Mouse (Mus musculus) gastrocnemius, postnatal 36 days (tissue): ENCODE measurements at regions not wholly inside any gene's neighbourhood (a gene's known extent, or its start where the extent isn't known, plus 50 kb on each side); places are given as distances from the start of the nearest gene placed in this dataset.
"Not testable (repeated sequence)": the region's sequence is repeated elsewhere in the genome, so short reads cannot be mapped to it uniquely, and the experiment has no call there.

ENCODE experiments used
- DNase-seq, 2 experiments: peaks; one replicate each; pipeline ENCODE4 v3.0.0; 2022
- intact Hi-C: fragments of 180-260 bp; cut with DNase I; formaldehyde crosslinking; loops from one replicate; pipeline ENCODE4 v1.15.1; 2025

DNA sequence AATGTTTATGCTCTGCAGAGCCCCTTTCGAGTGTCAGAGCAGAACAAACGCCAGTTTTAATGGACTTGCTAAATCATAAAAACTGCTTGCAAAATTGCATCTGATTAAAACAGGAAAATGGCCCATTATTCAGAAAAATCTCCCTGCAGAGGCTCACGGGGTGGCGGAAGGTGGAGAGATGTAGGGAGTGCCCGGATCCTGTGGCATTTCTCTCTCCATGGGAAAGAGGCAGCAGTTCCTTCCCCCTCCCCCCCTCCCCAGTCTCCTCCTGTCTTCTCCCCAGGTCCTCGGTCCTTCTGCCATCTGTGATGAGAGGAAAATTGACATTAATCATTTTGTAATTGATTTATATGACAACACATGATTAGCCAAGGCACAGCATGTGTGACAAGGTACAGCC is 195.6 kb downstream of the Trim29 start:
- no peak for DNase-seq
- intact Hi-C loops: no loop called here

DNA sequence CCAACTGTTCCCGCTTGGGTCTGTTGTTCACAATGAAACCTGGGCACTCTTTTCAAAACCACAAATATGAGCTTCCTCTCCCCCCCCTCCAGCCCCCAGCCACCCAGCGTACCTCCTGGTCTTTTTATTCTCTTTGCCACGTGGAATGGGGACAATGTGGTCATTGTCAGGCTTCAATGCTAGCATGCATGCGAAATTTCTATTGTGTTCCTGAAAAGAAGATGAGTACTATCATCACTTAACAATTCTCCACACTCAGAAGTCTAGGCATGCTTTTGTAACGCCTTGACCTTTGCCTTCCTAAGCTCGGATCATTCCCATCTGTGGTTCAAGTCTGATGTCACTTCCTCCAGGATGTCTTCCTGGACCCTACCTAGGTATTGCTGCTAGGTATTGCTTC is 202.2 kb downstream of the Trim29 start:
- intact Hi-C loops: no loop called here

DNA sequence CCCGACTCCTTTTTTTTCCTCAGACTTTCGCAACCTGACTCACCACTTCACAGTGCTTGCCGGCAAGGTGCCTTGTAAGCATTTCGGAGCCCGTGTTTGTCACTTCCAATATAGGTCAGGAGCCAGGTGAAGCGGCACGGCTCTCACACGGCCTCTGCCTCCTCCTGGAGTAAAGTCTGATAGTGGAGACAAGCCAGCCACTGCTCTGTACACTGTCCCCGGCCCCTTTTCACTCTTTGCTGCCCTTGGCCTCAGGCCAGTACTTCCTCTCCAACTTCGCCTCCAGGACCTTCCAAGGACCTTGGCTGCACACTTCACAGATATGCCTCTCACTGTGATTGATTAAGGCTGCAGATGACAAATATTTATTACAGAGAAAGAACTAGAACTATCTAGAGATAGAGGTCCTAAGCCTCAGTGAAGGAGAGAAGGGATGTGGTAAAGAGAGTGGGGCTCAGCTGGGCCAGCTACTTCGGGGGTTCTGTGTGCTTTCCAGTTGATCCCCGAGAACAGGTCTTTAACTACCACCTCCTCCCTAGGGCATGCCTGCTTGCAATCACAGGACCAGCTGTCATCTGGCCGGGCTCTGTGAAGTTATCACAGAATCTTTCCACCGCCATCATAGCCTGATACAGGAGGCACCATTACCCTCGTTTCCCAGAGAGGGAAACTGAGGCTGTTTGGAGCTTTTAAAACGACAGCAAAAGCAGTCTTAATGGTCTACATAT is 204.2 kb downstream of the Trim29 start:
- no peak for DNase-seq
- intact Hi-C loops: no loop called here

More for the DNA sequence above, 202.2 kb downstream of the Trim29 start:
- no peak for DNase-seq

DNA sequence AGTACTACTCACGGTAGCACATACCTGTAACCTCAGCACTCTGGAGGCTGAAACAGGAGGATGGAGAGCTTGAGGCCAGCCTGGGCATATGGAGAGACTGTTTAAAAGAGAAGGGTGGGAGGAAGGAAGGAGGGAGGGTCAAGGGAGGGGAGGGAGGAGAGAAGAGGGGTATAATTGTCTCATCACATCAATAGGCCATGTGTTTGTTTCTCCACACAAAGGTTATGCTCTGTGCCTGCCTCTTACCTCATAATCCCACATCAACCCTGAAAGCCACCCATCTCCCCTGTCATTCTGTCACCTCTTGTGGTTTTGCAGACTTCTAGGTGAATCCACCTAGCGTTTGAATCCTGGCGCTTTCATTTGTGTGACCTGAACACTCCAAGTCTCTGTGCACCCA is 210.3 kb downstream of the Trim29 start:
- DNase-seq: no peak
- intact Hi-C loops: no loop called here

DNA sequence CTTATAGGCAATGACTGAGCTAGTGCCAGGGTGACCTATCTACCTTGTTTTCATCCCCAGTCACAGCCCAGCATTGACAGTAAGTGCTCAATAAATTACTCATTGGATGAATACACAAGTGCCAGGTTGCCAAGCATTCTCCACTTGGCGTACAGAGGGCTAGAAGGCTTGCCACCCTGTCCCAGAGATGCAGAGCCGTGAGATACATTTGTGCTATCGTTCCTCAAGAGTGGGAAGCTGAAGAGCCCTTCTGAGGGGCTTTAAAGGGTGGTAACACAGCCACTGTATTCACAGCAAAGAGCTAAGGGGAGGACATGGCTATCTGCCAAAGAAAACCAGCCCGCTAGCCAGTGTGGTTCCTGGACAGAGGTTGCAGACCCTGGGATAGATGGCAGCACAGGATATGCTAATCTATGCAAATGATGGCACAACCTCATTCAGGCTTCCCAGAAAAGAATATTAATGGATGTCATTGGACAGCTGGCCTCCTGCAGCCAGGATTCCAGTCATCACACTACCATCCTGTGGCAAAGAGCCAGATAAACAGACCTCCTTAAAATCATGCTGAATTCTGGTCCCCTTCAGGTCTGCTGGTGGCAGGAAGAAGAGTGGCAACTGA is 214.4 kb downstream of the Trim29 start:
- intact Hi-C loops: no loop called here
- DNase-seq: no peak

DNA sequence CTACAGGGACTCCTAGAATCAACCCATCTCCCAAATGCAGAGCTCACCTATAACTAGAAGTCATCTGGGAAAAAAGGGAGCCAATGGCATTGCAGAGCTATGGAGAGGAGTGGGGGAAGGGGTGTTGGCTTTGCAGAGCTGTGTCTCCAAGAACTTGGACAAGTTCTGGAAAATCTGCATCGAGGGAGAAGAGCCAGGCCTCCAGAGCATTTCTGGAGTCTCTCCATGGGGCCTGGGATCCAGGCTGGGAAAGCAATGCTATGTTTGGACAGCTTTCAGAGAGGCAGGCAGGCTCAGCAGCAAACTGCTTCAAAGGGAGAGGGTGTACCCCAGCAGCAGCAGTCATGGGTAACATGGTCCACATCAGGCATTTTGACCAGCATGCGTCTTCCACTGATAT is 211.6 kb upstream of the Nectin1 start:
- intact Hi-C loops: no loop called here
- DNase-seq: no peak

DNA sequence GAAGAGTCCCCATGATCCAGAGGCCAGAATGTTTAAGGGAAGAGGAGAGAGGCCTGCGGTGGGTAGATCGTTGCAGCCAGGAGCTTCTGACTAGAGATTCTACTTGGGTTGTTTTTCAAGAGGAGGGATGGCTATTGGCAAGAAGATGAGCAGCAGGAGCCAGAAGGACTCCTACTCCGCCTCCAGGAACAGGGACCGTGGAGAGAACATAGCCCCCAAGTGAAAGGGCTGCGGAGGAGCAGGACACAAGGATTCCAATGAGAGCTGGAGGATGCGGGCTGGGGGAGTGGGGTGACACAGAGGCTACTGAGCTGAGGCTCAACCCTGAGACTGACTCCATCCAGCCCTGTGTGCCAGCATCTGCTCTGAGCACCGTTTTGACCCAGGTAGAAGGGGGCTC is 207.8 kb upstream of the Nectin1 start:
- no peak for DNase-seq
- intact Hi-C loops: no loop called here

DNA sequence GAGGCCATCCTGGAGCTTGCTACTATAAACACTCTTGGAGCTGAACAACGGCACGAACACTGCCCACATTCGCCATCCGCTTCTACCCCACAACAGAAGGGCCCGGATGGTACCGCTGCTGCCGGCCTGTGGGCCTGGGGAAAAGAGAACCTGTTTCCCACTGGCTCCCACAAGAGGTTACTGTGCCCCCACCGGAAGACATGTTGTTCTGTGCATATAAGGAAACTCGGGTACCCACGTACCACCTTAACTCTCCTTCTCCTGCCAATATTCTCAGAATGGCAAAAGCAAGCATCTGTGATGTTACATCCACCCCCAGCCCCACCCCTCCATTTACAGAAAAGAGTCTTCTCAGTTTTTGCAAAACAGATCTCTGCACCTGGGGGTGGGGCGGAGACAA is 206.7 kb upstream of the Nectin1 start:
- DNase-seq: no peak
- intact Hi-C loops: no loop called here

DNA sequence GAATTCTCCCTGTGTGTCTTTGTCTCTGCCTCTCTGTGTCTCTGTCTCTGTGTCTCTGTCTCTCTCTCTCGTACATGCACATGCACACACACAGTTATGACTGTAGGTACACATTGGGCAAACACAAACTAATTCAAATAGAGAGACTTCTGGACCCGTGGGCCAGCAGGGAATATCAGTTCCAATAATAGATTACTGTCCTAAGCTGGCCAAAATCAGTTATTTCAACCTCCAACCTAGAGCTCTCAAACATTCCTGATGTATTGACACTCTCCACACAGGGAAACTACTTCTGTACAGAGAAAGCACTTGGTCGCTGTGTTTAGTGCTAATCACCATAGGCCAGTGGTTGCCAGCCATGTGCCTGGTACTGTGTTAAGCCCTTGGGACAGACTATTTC is 203.7 kb upstream of the Nectin1 start:
- intact Hi-C loops: no loop called here
- no peak for DNase-seq

DNA sequence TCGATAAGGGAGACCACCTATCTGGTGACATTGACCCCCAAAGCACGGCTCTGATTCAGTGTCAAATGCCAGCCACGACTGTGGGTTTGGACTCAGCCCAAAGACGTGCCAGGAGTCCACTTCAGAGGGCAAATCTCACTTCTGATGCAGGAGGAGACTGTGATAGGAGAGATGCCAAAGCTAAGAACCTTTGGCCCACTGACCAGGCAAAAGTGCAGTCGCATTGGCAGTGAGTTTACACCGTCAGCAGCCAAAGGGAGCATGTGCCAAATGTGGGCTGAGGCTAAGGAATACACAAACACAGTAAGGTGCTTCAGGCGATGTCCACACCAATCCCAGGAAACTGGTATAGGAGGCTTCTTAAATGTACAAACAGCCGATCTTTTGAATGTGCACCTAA is 202.6 kb upstream of the Nectin1 start:
- intact Hi-C loops: no loop called here
- no peak for DNase-seq

DNA sequence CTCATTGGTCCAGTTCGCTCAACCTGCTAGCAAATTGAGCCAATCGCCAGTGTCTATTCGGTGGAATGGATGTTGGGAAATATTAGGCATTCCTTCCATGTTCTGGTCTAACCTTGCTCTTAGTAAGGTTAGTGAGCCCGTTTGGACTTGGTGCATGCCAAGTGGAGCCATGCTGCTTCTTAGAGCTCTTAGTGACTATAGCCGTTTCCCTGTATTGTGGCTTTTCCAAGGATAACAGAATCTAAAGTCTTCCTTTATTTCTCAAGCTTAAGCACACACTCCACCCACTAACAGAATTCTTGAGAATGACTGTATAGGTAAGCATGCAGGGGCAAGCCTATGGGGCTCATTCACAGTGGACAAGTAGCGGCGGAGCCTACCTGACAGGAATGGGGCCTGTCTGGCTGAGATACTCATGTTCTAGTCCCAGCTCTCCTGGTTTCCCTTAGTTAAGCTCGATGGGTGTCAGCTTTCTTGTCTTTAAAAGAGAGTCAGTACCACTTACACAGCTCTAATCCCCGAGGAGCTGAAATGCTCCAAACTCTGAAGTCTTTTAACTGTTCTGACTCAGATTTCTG is 201.6 kb upstream of the Nectin1 start:
- no peak for DNase-seq
- intact Hi-C loops: no loop called here

DNA sequence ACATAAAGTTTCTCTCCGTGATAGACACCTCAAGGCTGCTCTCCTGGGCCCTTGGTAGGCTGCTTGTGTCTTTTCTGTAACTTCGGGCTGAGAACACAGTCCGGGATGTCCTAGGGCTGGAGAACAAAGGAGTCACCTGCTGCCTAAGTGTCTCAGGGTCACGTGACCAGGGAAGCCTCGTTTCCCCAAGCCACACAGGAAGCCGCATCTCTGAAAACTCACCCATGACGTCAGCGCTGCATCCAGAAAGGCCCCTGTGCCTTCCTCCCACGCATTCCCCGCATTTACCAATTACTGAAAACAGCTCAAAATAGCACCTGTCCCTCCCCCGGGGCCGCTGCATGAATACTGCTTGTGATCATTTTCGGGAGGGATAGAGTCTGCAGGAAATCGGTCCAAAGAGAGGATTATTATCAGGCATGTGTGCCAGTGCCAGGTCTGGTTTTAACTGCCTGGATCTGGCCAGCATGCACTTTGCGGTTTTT is 198.7 kb upstream of the Nectin1 start:
- DNase-seq: no peak
- intact Hi-C loops: loop anchor here (5.0 kb wide), 1 partner anchor 63 kb away; no protein-coding TSS in a partner anchor

DNA sequence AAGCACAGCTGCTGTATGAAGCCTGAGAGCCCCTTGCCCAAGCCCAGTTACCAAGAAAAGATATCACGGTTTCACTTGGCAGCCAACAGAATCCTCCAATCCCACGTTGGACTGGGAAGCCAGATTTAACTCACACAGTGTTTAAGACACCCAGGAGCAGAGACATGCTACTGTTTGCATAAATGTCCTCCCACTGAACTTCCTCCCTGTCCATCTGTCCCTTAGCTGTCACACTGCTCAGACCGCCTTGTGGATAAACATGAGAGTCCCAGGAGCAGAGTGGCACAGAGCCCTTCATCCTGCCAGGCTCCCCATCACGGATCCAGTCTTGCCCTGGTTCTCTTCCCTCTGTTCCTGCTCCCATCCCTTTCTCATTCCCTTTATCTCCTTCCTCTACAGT is 194.9 kb upstream of the Nectin1 start:
- intact Hi-C loops: loop anchor here (5.0 kb wide), 1 partner anchor 67 kb away; no protein-coding TSS in a partner anchor
- DNase-seq: no peak

DNA sequence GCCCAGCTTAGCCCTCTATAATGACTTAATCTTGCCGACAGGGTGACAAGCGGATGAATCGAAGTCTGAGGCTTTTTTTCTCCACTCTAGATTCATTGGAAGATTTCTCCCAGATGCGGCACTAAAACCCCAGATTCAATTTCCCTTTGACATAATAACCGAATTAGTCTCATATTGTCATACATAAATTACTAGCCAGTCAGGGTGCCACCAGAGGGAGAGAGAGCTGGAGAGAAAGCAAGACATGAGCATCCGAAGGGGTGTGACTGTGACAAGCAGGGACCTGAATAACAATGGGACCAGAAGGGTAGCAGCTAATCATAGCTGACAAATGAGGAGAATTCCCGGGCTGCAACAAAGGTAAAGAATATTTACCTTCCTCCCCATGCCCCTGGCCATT is 194.5 kb upstream of the Nectin1 start:
- intact Hi-C loops: loop anchor here (5.0 kb wide), 1 partner anchor 67 kb away; no protein-coding TSS in a partner anchor

DNA sequence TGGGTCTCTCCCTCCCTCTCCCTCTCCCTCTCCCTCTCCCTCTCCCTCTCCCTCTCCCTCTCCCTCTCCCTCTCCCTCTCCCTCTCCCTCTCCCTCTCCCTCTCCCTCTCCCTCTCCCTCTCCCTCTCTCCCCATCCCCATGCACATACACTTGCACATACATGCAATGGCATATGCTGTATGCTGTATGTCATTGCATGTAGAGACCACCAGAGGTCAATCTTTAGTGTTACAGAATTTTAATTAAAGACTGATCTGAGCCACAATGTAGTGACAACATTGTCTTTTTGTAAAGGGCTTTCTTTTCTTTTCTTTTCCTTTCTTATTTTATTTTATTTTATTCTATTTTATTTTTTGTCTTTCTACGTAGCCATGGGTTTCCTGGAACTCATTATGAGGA is 191.0 kb upstream of the Nectin1 start:
- DNase-seq, intact Hi-C loops: not testable (repeated sequence)

More for the DNA sequence above, 194.5 kb upstream of the Nectin1 start:
- no peak for DNase-seq

DNA sequence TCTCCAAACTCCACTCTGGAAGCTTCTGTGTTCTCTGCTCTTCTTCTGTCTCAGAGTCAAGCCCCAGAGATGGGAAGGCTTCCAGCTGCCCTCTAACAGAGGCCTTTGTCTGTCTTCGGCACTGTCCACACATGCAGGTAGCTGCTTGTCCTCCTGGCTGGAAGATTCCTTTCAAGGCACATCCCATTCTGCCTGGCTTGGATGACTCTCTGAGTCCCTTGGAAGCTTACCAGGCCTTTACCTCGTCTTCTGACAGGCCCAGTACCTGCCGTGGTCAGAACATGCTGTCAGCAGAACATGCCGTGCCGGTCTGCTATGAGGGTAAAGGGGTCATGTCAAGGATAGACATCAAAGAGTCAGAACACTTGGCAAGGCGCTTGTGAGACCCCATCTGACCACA is 181.8 kb upstream of the Nectin1 start:
- no peak for DNase-seq
- intact Hi-C loops: no loop called here

DNA sequence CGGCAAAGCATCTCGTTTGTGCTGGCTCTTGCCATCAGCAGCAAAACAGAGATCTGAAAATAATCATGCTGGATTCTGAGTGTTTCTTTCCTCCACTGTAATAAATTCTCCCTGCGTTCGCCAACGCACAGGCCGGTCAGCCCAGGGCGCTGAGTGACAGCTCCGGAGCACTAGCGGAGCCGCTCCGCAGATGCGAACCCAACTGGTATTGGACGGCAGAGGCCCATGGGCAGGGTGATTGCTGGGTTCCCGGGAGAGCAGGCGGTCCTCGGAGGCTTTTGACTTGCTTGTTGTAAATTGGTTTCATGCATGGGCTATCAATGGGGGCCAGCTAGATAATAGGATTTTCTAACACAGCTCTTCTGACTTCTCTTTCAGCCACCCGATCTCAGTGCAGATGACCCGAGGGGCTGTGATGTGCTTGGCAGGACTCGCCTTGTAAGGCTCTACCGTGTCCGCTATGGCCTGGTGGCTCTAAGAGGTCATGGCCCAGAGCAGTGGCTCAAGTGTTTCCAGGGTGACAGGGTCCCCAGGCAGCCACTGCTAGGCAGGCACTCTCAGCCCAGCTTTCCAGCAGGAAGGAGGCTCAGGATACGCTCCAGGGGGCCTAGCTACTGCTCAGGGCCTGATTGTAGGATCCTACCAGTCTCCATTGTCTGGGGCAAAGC is 179.4 kb upstream of the Nectin1 start:
- intact Hi-C loops: no loop called here
- DNase-seq: no peak

DNA sequence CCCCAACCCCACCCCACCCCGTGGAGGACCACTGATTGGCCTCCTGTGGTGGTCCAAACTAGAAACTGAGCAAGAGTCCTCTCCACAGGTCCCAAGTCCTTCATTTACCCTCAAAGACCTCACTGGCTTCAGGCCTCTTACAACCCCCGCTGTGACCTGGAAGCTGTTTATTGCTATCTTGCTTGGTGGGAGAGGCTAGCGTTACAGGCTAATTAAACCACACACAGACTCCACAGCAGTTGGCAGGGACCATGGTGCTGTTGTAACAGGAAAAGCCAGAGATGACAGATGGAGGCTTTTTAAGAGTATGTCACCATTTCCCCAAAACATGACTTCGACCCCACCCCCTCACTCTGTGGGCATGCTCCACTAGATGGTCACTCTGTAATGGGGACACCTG is 174.9 kb upstream of the Nectin1 start:
- DNase-seq: no peak
- intact Hi-C loops: no loop called here

DNA sequence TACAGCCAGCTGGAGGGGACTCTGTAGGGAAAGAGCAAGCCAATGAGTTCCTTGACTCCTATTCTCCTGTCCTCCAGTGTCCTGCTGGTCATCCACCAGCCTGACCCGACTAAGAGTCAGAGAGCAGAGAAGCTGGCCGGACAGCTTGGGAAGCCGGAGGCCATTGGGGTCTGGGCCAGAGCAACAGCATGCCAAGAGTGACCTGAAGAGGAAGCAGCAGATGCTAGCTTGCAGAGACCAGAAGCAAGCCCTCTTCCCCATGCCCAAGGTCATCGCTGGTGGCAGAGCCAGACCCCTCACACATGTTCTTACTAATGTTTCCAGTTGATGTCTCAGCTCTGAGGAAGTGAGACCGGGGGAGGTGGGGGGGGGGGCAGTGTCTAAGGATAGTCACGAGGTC is 172.7 kb upstream of the Nectin1 start:
- intact Hi-C loops: no loop called here
- no peak for DNase-seq

DNA sequence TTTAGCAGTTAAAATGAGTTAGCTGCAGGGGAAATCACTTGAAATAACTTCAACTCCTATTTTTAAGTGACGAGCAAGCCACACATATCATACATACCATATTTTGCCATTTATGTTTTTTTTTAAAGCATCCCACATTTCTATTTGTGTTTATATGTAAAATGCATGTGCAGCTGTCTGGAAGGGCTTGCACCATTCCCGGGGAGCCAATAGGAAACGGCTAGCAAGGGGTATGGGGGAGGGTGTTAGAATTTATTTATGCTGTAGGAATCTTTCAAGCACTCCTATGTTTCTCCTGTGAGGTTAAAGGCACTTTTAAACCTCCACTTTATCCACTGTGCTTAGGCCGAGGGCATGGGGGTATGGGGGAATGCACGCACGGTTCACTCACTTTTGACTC is 168.1 kb upstream of the Nectin1 start:
- intact Hi-C loops: no loop called here

DNA sequence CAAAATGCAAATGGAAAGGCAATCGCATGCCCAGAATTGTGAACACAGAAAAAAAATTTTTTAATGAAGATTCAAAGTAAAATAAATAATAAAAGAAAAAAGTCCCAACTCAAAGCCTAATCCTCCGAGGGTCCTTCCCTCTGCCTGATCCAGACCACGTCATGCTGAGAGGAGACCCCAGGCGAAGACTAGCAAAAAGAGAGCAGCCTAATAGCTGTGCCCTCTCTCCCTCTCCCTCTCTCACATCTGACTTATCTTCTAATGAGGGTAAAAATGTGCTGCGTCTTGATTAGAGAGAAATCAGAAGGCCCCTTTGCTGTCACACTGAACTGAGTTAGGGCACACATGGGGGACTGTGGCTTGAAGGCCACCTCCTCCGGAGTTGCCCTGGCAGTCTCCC is 163.1 kb upstream of the Nectin1 start:
- intact Hi-C loops: no loop called here
- DNase-seq: no peak

More for the DNA sequence above, 168.1 kb upstream of the Nectin1 start:
- DNase-seq: no peak
